Mouse (Mus musculus) kidney, adult 18-20 months (tissue): ENCODE results near the gene Zcchc8.
"Not testable (repeated sequence)": the region's sequence is repeated elsewhere in the genome, so short reads cannot be mapped to it uniquely, and the experiment has no call there.

ENCODE experiments used
- DNase-seq: peaks from one replicate; pipeline ENCODE4 v3.0.0; 2021

Gene Zcchc8

GRCm38 (mm10) chr5:123720328-123721311 lies at the start of gene Zcchc8:
TSS of gene Zcchc8 (minus strand) at chr5:123721100.
- DNase-seq: peak; percentile 97

- DNase-seq: not testable (repeated sequence)
Observed at GRCm38 (mm10) chr5:123766455-123766854, 45.6 kb upstream of the Zcchc8 start.

GRCm38 (mm10) chr5:123765506-123765905 lies 44.6 kb upstream of the Zcchc8 start:
- DNase-seq: no peak

GRCm38 (mm10) chr5:123749065-123750064 lies 28.5 kb upstream of the Zcchc8 start, which contains the start of the genes Rsrc2 and Kntc1:
TSS of gene Rsrc2 (minus strand) at chr5:123749414.
TSS of gene Kntc1 (plus strand) at chr5:123749716.
- peak; percentile 99 for DNase-seq

- DNase-seq: no peak
Observed at GRCm38 (mm10) chr5:123748339-123749064, 27.6 kb upstream of the Zcchc8 start.

- no peak for DNase-seq
Observed at GRCm38 (mm10) chr5:123747604-123748003, 26.7 kb upstream of the Zcchc8 start.

GRCm38 (mm10) chr5:123746253-123746652 lies 25.4 kb upstream of the Zcchc8 start:
- DNase-seq: no peak

GRCm38 (mm10) chr5:123744358-123744757 lies 23.5 kb upstream of the Zcchc8 start:
- DNase-seq: no peak

GRCm38 (mm10) chr5:123730981-123731380 lies 10.1 kb upstream of the Zcchc8 start:
- DNase-seq: no peak

GRCm38 (mm10) chr5:123723816-123724215 lies 2.9 kb upstream of the Zcchc8 start:
- not testable (repeated sequence) for DNase-seq

- DNase-seq: no peak
Observed at GRCm38 (mm10) chr5:123714622-123715021, 6.3 kb downstream of the Zcchc8 start.

- no peak for DNase-seq
Observed at GRCm38 (mm10) chr5:123713782-123714181, 7.1 kb downstream of the Zcchc8 start.

GRCm38 (mm10) chr5:123709571-123709970 lies 11.3 kb downstream of the Zcchc8 start:
- DNase-seq: peak; percentile 17

- DNase-seq: no peak
Observed at GRCm38 (mm10) chr5:123708598-123708997, 12.3 kb downstream of the Zcchc8 start.

GRCm38 (mm10) chr5:123700625-123701024 lies 20.3 kb downstream of the Zcchc8 start:
- DNase-seq: peak; percentile 60

- DNase-seq: peak; percentile 71
Observed at GRCm38 (mm10) chr5:123699198-123699597, 21.7 kb downstream of the Zcchc8 start.

GRCm38 (mm10) chr5:123696961-123697360 lies 23.9 kb downstream of the Zcchc8 start:
- no peak for DNase-seq

GRCm38 (mm10) chr5:123696244-123696643 lies 24.7 kb downstream of the Zcchc8 start:
- DNase-seq: no peak

GRCm38 (mm10) chr5:123694468-123694867 lies 26.4 kb downstream of the Zcchc8 start:
- DNase-seq: no peak

GRCm38 (mm10) chr5:123684221-123685144 lies 36.4 kb downstream of the Zcchc8 start, which contains the start of gene Clip1:
TSS of gene Clip1 (minus strand) at chr5:123684618.
- peak; percentile 80 for DNase-seq
